Mouse (Mus musculus): ENCODE measurements around the gene Egf.
"Not testable (repeated sequence)": the region's sequence is repeated elsewhere in the genome, so short reads cannot be mapped to it uniquely, and the experiment has no call there.

Gene Egf
- long read RNA-seq, experiment 1 = 0 reads
- long read RNA-seq, experiment 2, partial matches to known transcripts = 0 of 1 reads
- long read RNA-seq, experiment 2, other reads (novel, unspliced or antisense) = 1 of 1 reads

DNA sequence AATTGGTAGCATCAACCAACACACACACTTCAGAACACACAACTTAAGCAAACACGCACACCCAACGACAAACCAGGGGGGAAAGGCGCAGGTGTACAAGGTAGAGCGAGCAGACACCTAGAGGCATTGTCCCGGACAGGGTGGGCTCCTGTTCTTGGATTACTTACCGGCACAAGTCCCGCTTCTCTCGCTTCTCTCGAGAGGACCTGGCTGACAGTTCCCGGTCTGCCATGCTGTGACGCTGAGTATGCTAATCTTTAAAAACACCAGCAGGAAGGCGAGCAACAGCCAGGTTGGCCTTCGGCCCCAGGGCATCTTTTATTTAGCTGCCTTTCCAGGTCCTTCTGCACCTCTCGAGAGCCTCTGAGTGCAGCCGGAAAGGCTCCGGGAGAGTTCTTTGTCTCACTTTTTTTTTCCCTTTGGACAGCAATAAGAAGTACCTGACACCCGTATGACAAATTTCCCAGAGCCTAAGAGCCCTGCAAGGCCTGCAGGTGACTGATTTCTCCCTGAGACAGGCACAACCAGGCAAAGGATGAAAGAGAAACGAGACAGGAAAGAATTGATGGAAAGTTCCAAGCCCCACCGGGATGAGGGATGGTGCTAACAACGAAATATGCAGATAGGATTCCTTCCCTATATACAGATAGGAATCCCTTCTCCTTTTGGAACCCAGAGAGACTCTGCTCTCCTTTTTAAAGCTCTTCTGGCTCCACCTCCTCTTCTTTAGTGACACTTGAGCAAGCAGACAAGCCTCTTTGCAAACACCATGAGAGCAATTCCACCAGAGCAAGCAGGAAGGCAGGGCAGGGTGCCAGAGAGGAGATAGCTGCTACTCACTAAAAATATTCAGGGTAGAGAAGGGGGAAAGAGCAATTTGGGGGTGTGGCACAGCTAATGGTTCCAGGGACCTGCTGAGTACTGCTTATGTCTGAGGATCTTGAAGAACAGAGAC is at the start of gene Egf:
Gene Egf (minus strand): TSS at position 667 of the 955 bp plus-strand sequence.
- intact Hi-C loops (cut with DNase I) = no loop called here

DNA sequence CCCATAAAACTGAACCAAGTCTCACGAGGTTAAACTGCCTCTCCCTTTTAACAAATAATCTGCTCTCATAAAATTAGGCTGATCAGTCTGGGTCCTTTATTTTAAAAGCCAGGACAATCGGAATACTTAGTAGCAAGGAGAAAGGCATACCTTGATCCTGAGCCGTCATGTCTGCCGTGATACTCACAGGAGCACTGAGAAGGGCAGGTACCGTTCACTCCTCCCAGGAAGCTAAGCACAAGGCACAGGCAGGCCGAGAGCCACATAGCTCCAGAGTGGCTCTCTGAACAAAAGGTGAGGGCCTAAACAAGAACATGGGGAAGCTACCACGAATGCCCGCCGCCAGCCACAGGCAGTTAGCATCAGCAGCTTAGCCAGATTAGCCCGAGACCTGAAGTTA is 48.6 kb upstream of the Egf start, which contains the start of gene Lrit3:
Gene Lrit3 (minus strand): TSS at position 266 of the 400 bp plus-strand sequence.
- intact Hi-C loops (cut with DNase I) = no loop called here

DNA sequence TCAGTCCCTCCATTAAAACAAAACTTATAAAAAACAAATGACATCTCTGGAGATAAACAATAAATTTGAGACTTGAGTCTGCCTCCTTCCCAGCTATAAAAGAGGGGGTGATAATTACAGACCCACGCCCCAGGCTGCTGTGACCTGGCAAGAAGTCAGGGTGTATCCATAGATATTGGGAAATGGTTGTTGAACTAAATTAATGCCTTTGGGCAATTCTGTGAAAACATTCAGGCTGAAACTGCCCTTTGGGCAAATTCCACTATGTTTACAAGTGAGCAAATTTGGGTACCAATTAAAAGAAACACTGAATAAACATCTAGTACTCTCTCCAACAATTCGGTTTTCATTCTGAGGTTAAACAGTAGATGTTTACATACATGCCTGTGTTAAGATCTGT is 43.9 kb upstream of the Egf start:
- intact Hi-C loops (cut with DNase I) = no loop called here

DNA sequence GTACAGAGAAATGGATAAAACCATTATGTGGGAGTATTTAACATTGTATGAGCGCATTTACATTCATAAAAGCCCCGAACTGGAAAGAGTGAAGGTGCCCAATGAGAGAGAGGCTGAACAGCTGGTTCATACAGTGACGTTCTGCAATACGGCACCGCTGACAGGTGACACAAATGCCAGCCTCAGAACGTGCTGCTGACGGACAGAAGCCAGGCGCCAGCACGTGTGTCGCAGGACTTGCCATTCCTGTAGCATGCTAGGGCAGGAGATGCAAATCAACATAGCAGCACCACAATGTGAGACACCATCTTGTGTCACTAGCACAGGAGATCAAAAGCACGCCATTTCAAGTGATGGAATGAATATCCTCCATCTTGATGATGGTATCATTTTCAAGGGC is 43.4 kb upstream of the Egf start:
- intact Hi-C loops (cut with DNase I) = no loop called here

DNA sequence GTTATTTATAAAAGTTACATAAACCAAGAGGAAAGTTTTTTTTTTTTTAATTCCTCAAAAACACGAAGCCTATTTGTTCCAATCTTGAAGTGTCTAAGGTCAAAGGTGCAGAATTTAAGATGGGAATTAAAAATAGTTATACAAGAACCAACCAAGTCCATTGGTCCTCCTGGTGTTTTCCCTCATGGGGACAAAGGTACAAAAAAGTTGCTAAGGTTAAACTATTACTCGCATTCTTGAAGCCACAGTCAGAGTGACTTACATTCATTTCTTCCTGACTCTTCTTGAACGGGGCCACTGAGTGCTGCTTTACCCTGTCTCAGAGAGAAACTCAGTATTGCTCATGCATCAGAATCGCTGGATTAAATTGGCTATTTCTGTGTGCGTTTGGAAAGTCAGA is 42.2 kb upstream of the Egf start:
- intact Hi-C loops (cut with DNase I) = no loop called here

DNA sequence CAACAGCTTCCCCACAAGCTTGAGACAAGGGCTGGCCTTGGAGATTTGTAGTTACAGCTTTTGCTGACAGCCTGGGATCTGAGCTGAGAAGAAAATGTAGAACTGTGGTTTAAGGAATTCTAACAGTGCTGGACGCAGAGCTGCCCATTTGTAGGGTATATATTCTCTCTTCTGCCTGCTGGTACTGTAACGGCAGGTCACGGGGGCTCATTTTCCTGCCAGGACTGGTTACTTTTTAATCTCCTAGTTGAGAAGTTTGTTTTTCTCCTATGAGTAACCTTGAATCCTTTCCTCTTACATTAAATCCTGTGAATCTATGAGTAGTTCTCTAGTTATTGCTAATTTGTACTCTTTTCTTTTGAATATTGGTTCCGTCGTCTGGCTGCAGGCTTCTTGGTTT is 38.7 kb upstream of the Egf start:
- intact Hi-C loops (cut with DNase I) = no loop called here

DNA sequence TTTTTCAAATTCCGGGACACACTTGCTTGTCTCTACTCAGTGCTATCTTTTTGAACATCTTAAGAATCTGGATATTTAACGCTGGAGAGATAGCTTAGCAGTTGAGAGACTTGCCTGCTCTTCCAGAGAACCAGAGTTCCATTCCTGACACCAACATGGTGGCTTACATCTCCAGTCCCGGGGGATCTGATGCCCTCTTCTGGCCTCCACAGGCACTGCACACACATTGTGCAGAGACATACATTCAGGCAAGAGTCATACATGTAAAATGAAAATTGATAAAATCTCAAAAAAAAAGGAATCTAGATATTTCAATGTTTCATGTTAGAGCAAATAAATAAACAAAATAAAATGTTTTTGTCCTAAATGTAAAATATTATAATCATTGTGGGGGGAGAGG is 27.6 kb upstream of the Egf start:
- intact Hi-C loops (cut with DNase I) = no loop called here

DNA sequence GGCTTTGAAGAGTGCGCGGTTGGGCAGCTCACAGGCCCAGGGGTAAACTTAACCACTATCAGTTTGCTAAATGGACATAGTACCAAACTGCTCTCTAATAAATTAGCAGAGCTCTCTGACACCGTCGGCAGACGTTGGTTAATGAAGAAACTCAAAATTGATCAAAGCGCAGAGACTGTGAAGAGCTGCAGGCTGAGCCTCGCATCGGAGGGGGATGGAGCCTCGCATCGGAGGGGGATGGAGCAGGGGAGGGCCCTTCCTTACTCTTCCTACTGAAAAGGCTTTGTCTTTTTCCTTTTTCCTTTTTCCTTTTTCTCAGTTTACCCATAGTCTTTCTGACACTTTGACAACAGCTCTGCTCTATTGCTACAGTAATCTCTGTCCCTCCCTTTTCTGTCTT is 26.3 kb upstream of the Egf start:
- intact Hi-C loops (cut with DNase I) = no loop called here

DNA sequence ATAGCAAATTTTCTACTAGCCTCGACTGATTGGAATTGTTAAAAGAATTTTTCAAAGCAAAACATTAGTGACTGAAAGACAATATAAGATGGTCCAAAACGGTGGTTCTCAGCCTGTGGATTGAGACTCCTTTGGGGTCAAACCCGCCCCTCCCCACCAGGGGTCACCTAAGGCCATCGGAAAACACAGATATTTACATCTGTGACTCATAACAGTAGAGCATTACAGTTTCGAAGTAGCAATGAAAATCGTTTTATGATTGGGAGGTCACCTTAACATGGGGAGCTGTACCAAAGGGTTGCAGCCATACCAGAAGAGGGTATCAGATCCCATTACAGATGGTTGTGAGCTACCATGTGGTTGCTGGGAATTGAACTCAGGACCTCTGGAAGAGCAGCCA is 16.1 kb upstream of the Egf start:
- intact Hi-C loops (cut with DNase I) = no loop called here

DNA sequence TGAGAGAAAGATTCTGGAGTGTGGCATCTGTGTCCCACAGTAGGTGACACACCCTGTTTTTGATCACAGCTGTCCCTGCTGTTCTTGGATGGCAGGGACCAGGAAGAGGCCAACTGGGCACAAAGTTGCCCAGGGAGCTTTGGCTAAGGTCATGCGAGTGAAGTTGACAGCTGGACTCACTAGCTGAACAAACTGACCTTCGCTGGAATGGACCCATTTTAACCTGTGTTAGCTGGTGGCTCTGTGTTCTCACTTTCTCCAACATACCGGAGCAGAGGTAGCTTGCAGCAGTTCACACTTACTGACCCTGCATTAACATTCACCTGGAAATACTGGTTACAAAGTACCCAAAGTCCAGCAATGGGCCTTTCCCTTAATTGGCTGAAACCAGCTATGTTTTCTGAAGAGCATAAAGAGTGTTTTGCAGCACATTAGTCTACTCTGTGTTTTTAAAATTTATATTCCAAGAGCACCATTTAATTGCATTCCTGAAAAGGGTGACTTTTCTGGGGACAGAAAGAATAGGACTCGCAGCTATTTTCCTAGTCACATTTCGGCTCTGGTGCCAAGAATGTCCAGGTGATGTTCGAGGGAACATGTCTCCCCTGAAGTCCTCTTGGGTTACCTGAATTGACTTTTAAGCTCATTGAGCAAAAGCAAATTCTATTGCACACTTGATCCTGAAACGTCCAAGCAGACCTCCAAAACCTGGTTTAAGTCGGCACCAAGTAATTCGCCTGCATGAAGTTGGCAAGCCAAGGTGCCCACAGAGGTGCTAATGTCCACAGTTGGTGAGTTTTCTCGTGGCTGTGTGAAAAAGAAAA is 12.1 kb upstream of the Egf start:
- intact Hi-C loops (cut with DNase I) = no loop called here

DNA sequence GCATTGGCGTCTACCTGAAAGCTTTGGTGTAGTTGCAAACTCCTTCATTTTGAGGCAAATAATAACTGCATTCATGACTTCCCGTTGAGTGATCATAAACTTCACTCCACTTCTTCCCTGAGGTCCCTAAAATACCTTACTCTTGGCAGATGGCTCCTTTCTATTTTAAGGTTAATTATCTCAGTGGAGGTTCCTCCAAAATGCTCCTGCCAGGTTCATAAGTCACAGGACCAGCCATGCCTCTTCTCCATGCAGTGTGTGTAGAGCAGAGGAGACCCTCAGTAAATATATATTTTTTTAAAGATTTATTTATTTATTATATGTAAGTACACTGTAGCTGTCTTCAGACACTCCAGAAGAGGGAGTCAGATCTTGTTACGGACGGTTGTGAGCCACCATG is 11.0 kb upstream of the Egf start:
- intact Hi-C loops (cut with DNase I) = no loop called here

DNA sequence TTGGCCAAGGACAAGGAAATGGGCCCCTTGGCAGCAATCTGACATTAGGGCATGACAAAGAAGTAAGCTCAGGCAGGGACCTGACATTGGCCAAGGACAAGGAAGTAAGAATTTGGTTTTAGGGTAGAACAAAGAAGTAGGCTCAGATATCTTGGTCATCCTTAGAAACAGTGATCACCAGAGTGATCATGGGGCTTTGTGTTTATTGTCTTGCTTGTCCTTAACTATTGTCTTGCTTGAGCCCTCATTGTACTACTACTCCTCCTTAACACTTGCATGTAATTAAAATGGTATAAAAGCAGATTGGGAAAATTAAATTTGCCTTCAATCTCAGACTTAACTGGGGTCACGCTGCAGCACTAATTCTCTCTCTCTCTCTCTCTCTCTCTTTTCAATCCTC is 2.5 kb upstream of the Egf start:
- intact Hi-C loops (cut with DNase I) = not testable (repeated sequence)

DNA sequence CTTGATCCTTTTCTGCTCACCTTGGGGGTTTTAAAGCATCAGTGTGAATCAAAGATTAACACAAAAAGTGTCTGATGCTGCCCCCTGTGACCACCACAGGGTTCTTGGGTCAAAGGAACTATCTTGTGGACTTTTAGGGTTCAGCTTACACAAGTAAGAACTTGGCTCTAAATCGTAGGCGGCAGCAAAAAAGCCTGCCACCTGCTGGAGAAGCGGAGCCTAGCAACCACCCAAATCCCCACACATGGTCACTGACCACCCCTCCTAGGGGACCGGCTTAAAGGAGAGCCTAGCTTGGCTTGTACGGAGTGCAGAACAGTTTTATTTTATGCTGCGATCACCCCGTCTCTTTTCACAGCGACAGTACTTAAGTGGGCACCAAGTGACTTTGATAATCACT is 10.3 kb downstream of the Egf start:
- intact Hi-C loops (cut with DNase I) = no loop called here

DNA sequence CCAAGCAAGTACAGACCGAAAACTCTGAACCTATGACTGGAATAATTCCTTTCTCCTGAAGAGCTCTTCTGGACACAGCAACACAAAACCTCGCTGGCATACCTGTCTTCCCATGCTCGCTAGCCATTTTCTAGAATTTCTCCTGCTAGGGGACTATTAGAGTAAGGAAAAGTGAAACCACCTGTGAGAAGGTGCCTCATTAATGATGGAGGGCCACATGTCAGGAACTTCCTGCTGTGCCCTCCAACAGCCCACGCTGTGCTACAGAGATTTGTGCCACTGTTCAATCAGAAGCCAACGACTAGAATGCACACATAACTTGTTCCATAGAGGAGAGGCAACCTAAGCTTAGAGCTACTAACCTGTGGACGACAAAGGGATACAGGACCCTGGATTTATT is 12.3 kb downstream of the Egf start:
- intact Hi-C loops (cut with DNase I) = no loop called here

DNA sequence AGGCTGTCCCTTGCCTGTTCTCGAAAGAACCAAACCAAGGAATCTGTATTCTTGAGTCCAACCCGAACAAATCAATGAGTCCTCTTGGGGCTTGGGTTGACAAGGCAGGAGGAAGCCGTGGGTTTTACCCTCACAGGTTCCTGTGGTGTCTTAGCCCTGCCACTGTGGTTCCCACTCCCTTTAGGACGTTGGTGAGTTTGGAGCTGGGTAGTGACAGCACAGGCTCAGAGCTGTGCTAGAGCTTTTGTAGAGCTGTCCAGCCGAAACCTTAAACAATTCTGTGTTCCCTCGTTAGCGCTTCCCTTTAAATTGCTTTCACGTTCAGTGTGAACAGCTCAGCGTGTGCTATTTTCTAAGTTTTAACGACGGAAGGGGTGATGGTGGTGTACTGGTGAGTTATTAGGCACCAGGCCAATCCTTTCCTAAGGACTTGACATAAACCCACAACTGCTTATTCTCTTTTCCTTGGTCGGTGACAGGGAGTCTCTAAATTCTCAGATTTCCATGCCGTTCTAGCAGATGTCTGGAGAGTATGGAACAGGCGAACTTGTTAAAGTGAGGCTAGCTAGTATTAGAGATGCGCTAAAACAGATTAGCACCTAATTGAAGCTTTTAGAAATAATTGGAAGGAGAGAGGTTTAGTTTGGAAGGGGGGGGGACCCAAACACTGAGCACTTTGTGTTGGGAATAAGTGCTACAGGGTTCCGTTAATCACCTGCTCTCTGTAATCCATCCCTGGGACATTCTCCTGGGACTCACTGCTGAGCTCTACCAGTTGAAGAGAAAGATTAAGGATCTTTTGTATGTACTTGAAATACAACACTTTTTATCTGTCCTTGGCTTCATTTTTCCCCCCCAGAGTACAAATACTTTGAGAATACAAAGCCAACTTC is 16.6 kb downstream of the Egf start:
- intact Hi-C loops (cut with DNase I) = no loop called here

DNA sequence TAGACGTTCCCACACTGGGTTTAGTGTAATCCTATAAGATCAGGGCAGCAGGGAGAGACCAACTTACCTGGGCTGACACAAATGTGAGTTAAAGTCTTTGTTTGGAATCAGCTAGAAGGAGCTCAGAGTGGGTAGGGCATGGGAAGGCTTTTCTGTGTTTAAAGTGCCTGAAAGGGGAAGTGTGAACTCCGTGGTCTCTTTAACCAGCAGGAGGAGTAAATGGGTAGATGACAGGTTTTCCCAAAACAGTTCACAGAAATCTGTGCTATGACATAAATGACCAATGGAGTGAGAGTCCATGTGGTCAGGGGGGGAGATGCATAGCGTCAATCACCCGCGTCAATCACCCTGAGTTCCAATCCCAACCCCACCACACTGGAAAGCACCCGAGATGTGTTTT is 23.5 kb downstream of the Egf start:
- intact Hi-C loops (cut with DNase I) = no loop called here

DNA sequence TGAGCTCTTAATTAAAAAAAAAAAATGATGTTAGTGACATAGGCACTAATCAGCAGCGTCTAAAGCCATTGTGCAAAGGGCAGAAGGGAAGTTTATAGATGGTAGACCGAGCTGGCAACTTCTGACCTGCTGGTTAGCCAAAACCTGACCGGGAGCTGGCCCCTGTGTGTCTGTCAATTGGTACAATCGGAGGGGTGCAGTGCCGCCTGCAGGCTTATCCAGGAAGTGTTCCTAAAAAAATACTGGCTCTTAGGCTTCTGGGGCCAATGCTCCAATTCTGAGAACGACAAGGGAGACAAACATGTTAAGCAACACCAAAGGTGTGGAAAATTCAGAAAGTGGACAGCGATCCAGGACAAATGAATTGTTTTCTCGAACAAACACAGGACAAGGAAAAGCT is 24.7 kb downstream of the Egf start:
- intact Hi-C loops (cut with DNase I) = no loop called here

DNA sequence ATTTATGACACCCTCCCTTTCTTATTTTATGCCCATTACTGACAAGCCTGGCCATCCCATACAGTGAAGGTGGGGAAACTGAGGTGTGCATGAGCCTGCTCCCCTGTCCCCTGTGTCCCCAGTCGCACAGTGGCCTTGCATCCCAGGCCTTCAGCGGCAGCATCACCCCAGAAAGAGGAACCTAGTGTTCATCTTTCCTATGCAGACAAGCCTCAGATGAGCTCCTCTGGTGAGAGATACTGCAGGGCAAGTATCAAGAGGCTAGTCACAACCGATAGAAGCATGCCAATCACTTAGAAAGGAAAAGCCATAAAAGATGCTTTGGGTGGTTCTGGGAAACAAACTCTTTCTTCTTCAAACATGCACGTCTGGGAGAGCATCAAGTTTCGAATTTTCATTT is 25.2 kb downstream of the Egf start:
- intact Hi-C loops (cut with DNase I) = no loop called here

DNA sequence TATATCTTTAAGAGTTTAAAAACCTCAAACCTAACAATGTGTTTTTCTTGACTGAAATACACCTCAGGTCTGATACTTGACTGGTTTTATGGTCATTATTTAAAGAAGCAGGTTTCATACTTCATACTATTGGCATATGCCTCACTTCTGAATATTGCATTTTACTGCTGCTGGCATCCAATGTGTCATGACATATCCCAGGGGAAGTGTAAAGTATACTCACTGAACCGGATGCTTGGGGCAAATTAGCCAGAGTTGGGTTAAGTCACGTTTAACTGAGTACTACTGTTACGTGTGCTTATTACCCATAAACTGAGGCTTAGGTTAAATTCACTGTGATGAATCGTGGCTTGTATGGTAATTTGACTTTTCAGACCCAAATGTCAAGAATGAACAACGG is 29.5 kb downstream of the Egf start:
- intact Hi-C loops (cut with DNase I) = no loop called here

DNA sequence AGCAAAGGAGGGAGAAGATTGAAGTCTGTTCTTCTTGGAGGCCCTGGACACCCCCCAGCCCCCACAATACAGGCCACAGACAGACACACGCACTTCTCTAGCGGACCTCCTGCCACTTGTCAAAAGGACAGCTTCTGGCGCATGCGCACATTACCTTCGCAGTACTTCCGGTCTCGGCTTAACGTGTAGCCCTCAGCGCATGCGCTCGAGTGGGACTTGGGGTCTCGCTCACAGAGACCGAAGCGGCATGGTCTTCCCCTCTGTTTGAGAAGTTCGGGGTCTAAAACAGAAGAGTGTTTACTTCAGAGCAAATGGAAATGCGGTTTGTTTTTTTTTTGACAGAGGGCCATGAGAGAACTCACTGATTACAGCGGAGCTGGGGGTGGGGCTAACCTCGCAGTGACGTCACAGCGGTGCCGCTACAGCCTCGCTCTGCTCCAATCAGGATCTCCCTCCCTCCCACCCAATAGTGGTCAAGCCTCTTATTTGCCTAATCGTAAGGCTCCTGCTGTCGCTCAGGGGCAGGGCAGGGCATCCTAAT is 30.1 kb downstream of the Egf start:
- intact Hi-C loops (cut with DNase I) = no loop called here

DNA sequence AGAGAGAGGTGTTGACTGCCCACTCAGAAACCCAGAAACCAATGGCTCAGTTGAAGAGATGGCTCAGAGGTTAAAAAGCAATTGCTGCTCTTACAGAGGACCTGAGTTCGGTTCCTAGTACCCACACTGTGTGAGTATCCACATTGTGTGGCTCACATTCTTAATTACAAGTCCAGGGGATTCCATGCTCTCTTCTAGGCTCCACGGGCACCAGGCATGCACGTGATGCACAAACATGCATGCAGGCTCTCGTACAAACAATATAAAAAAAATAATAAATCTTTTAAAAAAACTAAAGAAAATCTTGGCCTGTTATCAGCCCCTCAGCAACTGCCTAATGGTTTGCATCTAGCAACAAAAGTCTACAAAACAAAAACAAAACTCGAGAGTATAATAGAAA is 30.6 kb downstream of the Egf start:
- intact Hi-C loops (cut with DNase I) = no loop called here

Measured in adrenal gland (tissue).